Mouse (Mus musculus): ENCODE measurements around the gene Ghr.
A peak's percentile ranks its signal among the peaks of the same experiment; 100 is the strongest.

Gene Ghr

DNA sequence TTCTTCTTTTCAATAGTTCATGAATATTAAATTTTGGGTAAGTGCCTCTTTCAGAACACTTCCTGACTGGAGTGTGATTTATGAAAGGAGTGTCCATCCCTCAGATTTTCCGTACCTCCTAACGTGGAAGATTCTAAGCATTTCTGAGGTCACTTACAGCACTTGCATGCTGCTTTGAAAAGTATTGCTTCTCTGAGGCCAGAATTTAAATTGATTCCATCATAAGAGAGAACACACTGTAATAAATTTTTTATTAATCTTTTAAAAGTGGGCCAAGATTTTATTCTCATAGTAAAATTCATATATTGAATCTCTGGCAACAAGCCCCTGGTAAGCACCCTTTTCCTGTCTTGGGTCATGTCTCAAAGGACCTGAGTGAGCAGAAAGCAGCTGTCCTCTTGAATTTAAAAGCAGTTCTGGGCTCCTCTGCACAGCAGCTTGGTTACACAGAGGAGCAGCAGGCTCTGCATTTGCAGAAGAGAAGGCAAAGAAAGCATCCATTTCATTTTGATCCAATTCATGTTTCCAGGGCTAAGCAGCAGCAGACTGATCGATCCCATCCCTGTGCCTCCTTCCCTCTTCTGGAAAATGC, 46.9 kb downstream of the Ghr start:
- no peak for DNase-seq (ENCODE audit: inconsistent age in 2 of 2, low spot score in 1 of 2)

DNA sequence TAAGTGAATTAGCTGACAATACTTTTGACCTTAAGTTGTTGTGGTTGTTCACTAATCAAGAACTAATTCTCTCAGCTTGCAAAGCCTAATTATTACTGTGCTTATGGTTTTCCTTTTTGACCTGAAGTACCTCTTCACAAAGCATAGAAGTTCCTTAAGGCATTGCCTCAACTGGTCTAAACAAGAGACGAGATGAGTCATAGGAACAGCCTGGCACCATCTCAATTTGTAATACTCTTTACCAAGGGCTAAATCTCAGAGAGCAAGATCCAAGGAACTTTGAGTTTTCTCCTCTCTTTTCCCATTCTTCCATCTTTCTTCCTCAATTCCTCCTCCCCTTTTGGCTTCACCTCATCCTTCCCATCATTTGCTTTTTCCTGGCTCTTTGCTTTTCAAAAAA, 69.3 kb downstream of the Ghr start:
- no peak for DNase-seq (ENCODE audit: inconsistent age in 2 of 2, low spot score in 1 of 2)

DNA sequence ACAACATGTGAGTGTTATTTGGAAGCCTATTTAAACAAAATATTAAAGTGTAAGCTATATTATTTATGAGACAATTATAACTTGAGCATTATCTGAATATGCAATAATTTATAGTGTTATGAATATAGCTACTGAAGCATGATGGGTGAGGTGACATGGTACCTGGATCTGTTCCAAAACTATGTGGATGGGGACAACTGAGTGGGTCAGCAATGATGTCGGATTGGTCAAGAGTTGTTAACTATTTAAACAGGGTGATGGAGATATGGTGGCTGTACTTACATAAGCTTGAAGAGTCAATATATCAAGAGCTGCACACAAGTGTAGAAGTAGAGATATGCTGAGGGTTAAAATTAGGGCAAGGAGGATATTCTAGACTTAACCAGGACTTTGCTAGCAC, 70.9 kb downstream of the Ghr start:
- DNase-seq (ENCODE audit: inconsistent age in 2 of 2, low spot score in 1 of 2): no peak

DNA sequence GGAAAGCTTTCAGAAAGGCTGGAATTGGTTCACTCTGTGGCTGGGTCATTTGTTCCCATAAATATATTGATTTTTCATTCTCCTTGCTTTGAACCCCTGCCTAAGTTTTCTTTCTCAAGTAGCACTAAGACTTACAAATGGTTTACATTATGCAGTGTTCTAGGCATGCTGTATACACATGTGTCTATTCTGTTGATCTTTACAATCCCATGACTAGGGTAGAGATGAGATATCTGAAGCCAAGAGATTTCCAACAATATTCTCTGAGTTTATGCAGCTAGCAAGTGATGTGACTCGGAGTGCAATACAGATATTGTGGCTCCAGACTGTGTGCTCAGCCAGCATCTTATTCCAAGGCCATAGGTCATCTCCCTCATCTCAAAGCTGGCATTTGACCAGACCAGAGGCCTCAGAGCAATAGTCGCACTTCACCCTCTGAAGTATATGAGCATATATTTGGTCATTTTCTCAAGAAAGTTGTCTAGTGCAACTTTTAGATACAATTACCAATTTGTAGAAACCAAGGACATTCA, 71.6 kb downstream of the Ghr start:
- DNase-seq (ENCODE audit: inconsistent age in 2 of 2, low spot score in 1 of 2): no peak

DNA sequence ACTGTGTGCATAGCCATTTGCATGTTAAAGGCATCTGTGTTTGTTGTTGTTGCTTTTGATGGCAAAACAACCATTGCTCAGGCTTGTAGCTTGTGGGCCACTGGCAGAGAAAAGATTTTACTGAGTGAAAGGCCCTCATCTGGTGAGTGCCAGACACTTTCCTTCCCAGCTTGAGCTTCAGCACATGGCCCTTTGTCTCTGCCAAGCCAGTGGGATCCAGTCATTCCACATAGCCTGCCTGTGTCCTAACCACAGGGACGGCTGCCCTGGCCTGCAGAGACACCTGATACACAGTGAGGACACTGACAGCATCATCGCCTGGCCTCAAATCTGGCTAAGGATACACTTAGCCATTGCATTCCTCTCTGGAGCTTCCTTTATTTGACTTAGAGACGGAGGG, 74.2 kb downstream of the Ghr start:
- DNase-seq (ENCODE audit: inconsistent age in 2 of 2, low spot score in 1 of 2): no peak

DNA sequence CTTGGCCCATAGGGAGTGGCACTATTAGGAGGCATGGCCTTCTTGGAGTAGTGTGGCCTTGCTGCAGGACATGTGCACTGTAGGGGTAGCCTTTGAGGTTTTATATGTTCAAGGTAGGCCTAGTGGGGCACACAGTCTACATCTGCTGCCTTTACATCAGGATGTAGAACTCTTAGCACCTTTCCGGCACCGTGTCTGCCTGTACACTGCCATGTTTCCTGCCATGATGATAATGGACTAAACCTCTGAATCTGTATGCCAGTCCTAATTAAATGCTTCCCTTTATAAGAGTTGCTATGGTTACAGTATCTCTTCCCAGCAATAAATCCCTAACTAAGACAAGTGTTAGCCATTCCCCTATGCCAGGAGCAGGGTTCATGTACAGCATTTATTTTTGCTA, 76.0 kb downstream of the Ghr start:
- no peak for DNase-seq (ENCODE audit: inconsistent age in 2 of 2, low spot score in 1 of 2)

DNA sequence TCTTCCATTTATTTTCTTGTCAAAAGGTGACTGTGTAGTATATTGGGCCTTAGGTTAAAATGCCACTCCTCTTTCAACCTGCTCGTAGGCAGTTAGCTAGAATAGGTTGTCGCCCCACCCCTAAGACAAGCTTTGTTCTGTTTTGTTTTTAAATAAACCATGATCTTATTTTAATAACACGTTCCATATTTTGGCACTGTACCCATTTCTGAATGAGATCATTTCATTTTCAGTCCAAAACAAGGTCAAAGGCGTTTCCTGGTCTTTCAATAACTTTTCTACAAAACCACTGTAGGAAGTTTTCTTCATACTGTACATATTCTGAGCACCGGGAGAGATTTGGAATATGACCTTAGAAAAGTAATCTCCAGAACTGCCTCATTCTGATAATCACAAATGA, 78.6 kb downstream of the Ghr start:
- peak in 1 of 2 experiments; percentile 50 for DNase-seq (ENCODE audit: inconsistent age in 2 of 2, low spot score in 1 of 2)

DNA sequence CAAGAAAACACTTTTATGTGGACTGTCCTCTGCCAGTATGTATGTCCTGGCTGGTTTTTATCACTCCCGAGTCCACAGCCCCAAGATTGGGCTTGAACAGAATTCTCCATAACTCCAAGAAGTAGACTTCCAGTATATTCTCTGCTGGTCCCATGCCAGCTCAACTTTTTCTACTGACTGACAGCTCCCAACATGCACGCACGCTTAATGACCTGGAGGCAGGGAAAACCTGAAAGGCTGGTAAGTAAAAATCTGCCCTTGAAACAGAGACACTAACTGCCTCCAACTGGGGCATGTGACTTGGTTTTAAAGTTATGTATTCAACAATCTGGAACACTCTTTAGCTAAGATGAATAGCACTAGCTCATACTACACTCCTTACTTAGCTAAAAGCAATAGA, 81.6 kb downstream of the Ghr start:
- no peak for DNase-seq (ENCODE audit: inconsistent age in 2 of 2, low spot score in 1 of 2)

DNA sequence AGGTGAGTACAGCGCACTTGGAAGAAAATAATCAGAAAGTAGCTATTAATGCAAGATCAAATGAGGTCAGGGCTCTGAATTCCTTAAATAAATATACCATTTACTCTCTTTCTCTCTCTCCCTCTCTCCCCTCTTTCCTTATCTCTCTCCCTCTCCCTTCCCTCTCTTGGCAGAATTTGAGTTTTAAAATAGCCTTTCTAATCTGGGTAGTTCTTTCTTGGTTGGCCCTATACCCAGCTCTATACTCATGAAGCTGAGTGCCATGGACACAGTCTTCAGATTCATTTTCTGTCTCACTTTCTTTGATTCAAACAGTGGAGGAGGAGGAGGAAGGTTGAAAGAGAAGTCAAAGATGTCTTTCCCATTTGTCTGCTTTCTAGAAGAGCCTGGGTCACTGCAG, 84.3 kb downstream of the Ghr start:
- no peak for DNase-seq (ENCODE audit: inconsistent age in 2 of 2, low spot score in 1 of 2)

DNA sequence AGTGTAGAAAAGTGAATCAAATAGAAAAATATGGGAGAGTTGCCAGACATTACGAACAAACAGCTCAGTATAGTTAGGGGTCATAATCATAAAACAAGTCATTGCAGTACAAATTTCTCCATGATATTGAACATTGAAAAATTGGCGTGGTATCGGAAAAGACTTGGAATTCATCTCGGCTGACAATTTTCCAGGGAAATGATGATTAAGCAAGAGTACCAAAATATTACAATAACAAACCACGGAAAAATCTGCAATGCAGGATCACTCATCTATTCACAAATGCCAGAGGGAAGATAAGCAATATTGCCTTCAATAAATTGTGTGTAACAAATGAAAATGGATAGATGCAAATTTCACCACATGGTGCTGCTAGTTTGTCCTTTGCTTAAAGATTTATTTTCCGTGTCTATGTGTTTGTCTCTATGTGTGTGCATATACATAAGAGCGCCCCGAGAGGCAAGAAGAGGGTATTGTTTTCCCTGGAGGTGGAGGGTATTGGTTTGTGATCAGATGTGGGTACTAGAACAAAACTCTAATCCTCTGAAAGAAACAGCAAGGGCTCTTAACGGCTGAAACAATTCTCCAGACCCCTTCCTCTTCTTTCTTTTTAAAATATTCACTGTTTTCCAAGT, 85.2 kb downstream of the Ghr start:
- no peak for DNase-seq (ENCODE audit: inconsistent age in 2 of 2, low spot score in 1 of 2)

DNA sequence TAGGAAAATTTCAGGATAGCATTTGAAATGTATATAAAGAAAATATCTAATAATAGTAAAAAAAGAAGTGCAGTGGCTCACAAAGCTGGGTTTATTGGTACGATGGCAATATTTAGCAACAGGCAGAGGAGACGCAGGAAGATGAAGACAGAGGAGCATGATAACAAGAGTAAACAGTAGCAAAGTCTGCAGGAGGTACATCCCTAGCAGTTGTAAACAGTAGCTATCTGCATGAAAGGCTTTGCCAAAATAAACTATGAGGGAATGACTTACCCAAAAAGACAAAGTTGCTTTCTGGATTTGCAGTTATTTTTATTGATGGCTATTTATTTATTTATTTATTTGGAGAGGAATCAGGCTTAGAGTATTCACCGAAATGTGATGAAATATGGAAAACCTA, 92.4 kb downstream of the Ghr start:
- DNase-seq (ENCODE audit: inconsistent age in 2 of 2, low spot score in 1 of 2): no peak

DNA sequence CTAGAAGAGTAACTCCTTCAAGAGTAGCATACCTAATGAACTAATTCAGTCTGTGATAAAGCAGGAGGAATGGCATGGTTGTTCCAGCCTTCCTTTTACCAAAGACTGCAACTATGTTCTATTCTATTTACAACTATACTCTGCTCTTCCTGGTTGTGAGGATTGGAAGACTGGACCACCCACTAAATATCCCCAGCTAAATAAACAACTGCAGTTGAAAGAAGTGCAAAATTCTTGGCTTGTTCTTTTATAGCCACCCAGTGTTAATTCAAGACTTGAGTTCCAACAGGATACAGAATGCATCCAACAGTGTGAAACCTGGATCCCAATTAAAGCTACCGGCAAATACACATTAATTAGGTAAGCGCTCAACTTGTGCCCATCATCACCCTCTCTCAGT, 93.3 kb downstream of the Ghr start:
- no peak for DNase-seq (ENCODE audit: inconsistent age in 2 of 2, low spot score in 1 of 2)

DNA sequence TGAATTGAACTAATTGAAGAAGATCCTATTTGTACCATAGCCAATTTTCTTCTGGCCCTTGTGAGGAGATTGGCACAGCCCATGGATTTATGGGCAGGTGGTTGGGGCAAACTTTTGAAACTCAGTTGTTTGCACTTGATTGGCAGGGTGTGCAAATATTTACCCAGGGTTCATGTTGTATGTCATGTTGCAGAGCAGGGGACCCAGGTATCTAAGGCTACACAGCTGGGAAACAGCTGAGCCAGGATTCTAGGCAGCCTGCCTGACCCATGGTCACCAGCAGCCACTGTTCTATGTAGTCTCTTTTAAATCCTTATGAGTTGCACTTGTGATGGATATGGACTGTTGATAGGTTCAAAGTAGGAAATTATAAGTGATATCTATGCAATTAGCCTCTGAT, 94.1 kb downstream of the Ghr start:
- no peak for DNase-seq (ENCODE audit: inconsistent age in 2 of 2, low spot score in 1 of 2)

DNA sequence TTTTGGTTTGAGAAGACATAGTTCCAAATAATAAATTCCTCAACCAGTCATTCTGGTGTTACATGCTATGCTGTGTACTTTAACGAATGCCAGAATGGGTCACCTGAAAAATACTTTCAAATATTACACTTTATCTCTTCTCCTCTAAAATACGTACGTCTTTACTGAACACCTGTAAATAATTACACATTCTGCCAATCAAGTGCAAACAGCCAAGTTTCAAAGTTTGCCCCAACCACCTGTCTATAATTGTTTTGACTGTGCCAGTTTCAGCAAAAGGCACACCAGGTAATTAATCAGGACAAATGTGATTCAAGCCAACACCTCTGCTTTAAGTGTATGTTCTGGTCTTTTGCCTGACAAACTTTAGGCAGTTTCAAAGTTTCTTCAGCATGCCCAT, 94.7 kb downstream of the Ghr start:
- DNase-seq (ENCODE audit: inconsistent age in 2 of 2, low spot score in 1 of 2): no peak

DNA sequence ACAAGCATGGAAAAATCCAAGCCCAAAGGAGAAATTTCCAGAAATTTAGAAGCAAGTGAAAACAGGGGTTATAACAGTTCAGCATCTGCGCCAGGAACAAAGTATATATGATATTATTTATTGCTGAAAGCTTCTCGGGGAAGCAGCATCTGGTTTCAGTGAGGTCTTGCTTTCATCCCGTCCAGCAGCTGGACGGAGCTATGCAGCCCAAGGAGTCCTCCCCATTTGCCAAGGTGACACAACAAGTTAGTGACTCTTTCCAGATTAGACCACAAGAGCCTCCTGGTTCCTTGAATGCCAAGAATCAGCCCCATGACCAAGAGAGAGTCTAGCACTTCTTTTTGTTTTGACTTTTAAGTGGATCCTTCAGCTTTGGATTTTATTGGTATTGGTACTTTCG, 96.6 kb downstream of the Ghr start:
- no peak for DNase-seq (ENCODE audit: inconsistent age in 2 of 2, low spot score in 1 of 2)

DNA sequence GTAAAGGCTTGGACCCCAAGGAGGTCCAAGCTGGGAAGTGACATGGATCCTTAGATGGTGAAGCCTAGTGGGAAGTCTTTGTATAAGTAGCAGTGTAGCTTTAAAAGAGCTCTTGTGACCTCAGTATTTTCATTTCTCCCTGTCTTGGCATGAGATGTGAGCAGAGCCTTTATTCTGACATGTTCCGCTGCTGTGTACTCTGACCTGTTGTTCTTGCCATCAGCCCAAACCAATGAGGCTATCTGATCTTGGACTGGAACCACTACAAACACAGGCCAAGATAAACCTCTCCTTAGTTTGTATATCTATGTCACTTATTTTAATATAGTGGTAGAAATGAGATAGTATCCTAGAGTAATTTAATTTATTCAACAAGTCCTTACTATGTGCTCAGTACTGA, 97.9 kb downstream of the Ghr start:
- no peak for DNase-seq (ENCODE audit: inconsistent age in 2 of 2, low spot score in 1 of 2)

DNA sequence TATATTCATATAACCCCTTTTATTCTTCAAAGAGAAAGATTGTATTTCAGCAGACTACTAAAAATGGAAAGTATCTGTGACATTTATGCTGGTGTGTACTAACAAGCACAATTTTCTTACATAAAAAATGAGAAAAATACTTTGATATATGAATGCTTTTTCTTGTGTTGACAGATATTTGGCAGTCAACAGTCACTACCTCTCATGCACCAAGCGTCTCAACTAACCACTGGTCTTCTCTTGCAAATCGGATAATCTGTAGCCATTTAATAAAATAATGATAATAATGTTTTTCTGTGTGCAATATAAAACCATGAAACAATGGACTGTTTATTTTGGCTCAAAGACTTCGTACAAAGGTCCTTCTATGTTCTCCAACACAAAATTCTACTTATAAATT, 99.8 kb downstream of the Ghr start:
- no peak for DNase-seq (ENCODE audit: inconsistent age in 2 of 2, low spot score in 1 of 2)

DNA sequence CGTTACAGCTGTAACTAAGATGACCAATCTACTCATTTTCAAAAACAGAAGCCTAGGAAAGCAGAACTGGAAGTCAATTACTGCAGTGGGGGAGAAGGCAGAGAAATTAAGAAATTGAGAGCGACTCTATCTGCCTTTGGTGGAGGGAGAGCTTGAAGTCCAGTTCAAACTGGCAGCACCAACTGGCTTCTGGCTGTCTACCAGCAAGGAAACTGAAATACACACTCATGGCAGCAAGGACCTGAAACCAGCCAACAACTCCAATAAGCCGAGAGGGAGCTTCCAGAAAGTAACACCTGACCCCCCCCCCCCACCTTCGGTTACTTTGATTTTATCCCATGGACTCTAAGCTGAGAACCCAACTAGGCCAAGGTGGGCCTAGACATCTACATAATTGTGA, 114.1 kb downstream of the Ghr start:
- no peak for DNase-seq (ENCODE audit: inconsistent age in 2 of 2, low spot score in 1 of 2)

DNA sequence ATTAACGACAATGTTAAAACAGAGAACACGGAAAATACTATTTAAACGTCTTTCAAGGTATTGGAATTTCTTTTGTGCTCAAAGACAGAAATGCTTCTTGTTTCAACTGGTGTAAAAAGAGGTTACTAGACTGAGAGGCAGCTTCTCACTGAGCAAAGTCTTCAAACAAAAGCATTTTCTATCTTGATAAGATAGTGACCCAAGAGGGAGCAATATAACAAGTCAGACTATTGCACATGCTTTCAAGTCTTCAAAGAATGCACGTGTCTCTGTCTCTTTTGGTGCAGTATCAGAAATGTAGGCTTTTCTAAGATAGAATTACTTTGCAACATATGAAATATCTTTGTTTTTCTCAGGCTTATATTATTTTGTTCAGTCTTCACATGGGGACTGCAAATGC, 116.7 kb downstream of the Ghr start:
- DNase-seq (ENCODE audit: inconsistent age in 2 of 2, low spot score in 1 of 2): no peak

DNA sequence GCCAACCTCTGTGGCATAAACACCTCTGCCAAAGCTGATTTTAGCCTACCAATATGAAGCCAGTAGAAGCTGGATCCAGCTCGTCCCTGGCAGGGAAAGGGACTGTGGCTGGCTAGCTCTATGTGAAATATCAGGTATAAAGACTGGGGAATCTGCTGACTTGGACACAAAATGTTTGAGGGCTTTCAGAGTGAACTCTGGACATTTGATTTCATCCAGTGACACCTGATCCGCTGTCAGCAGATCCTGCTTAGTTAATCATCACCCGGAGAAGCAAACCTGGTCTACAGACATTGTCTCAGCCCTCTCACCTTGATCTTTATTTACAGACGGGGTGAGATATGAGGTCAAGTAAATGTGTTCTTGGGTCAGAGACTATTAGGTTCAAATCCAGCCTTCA, 118.5 kb downstream of the Ghr start:
- DNase-seq (ENCODE audit: inconsistent age in 2 of 2, low spot score in 1 of 2): no peak

DNA sequence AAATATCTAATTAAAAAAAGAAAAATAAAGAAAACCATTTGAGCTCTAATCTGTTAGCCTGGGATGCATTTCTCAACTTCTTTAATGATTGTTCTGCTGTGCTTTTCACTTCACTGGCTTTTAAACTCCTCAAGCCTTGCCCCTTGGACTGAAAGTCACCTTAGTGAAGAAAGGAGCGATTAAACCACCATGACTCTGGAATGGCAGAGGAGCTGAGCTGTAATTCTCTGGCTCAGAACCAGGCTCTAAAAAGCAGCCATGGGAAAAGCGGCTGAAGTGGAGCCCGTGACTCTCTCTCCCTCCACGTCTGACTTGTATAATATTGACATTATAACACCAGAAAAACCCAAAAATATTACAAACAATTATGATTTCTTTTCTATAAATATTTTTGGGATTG, 126.7 kb downstream of the Ghr start:
- DNase-seq (ENCODE audit: inconsistent age in 2 of 2, low spot score in 1 of 2): no peak

DNA sequence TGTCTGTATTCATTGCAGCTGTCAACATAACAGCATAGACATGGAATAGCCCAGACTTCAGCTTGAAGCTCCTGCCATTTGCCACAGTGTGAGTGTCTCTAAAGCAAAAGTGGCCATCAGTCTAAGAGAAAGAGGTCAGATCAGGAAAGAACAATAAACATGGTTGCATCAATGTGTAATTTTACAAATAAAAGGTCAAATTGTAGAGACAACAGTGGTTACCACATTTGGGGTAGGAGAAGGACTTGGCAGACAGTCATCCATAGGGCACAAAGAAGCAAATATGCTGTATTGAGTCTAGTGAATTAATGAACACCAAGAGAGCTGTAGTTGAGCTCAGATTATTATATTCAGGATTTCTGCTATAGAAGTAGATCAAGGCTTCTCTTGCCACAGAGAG, 127.7 kb downstream of the Ghr start:
- DNase-seq (ENCODE audit: inconsistent age in 2 of 2, low spot score in 1 of 2): no peak

DNA sequence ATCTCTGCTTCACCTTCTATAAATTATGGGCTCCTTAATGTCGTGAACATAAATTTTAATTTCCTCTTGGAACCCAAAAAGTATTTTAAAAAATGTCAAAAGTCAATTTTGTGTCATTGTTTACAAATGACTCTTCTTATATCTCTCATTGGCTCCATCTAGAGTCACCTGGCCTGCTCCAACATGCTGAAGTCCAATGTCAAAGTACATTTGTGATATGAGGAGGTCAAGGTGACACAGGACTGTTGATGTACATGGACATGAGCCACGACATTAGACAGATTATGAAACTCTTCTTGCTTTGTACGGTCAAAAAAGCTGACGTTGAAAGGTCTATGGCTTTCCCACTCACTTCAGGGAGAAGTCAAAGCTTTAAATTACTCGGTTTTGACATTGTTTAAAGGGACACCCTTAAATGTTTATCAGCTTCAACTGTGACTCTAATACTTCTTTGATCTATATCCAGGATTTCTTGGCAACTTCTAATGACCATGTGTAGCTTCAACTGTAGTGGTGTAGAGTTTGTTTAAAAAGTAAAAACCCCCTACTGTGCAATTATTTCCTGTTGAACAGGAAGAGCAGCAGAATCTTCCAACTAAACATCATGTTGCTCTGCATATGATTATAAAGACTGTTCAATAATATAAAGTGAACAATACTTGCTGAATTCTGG, 131.1 kb downstream of the Ghr start:
- no peak for DNase-seq (ENCODE audit: inconsistent age in 2 of 2, low spot score in 1 of 2)
